Mouse (Mus musculus) c-Kit-positive CD71-positive TER-119-positive erythroid progenitor cells, embryonic 14.5 days (primary cell): Measurements from ENCODE around the gene Lrp8.

ENCODE experiments used
- DNase-seq: peaks from one replicate; pipeline ENCODE4 v3.0.0-alpha.2; 2013; ENCODE audit warnings: low spot score

Gene Lrp8

GRCm38 (mm10) chr4:107802185-107802449 lies at the start of gene Lrp8:
Gene Lrp8 (plus strand): TSS chr4:107802261.
- no peak for DNase-seq

GRCm38 (mm10) chr4:107756222-107756621 lies 45.8 kb upstream of the Lrp8 start:
- DNase-seq: no peak

- DNase-seq: no peak
Measured at GRCm38 (mm10) chr4:107757487-107758470, 44.3 kb upstream of the Lrp8 start.

GRCm38 (mm10) chr4:107758938-107759337 lies 43.1 kb upstream of the Lrp8 start:
- DNase-seq: no peak

- DNase-seq: no peak
Measured at GRCm38 (mm10) chr4:107763001-107763400, 39.1 kb upstream of the Lrp8 start.

GRCm38 (mm10) chr4:107763598-107763997 lies 38.5 kb upstream of the Lrp8 start:
- DNase-seq: no peak

GRCm38 (mm10) chr4:107765196-107765813 lies 36.8 kb upstream of the Lrp8 start:
- no peak for DNase-seq

- DNase-seq: no peak
Measured at GRCm38 (mm10) chr4:107766182-107766581, 35.9 kb upstream of the Lrp8 start.

- no peak for DNase-seq
Measured at GRCm38 (mm10) chr4:107772122-107772825, 29.8 kb upstream of the Lrp8 start.

GRCm38 (mm10) chr4:107774868-107775267 lies 27.2 kb upstream of the Lrp8 start:
- no peak for DNase-seq

GRCm38 (mm10) chr4:107775672-107776071 lies 26.4 kb upstream of the Lrp8 start:
- DNase-seq: no peak

- DNase-seq: no peak
Measured at GRCm38 (mm10) chr4:107776990-107777673, 24.9 kb upstream of the Lrp8 start.

GRCm38 (mm10) chr4:107783541-107783940 lies 18.5 kb upstream of the Lrp8 start:
- DNase-seq: no peak

- DNase-seq: no peak
Measured at GRCm38 (mm10) chr4:107788841-107789240, 13.2 kb upstream of the Lrp8 start.

- no peak for DNase-seq
Measured at GRCm38 (mm10) chr4:107800801-107801200, 1.3 kb upstream of the Lrp8 start.

GRCm38 (mm10) chr4:107801366-107802184 lies 486 bp upstream of the Lrp8 start:
- peak; percentile 76 for DNase-seq

- DNase-seq: peak; percentile 46
Measured at GRCm38 (mm10) chr4:107802450-107803331, 630 bp downstream of the Lrp8 start.

GRCm38 (mm10) chr4:107803351-107804106 lies 1.5 kb downstream of the Lrp8 start:
- DNase-seq: peak; percentile 92

GRCm38 (mm10) chr4:107805491-107805890 lies 3.4 kb downstream of the Lrp8 start:
- peak; percentile 41 for DNase-seq

- DNase-seq: peak; percentile 45
Measured at GRCm38 (mm10) chr4:107807796-107808195, 5.7 kb downstream of the Lrp8 start.
